17 mouse cellular contexts compared by ENCODE assay signal in genomic region chr2:17711216-17711615, GRCm38 (mm10). TPM values are rescaled to one million over a fixed set of nuclear protein-coding genes. Genes with fewer than 3 reads are reported as not detected.
DNase-seq lines count a peak whose midpoint lies in the region; TF ChIP-seq lines count a peak whose summit lies in the region.
"Had no signal": no experiment of that assay in that cellular context is flagged by ENCODE, and none has a peak within 500 bp of the region (broad histone marks: within the 10 kb centered on the region; RNA-seq: fewer than 3 reads in every experiment).

No protein-coding gene starts in this region.

- TF ChIP-seq CTCF in layer of hippocampus, adult 2 months (conservative IDR thresholded peaks at IDR 0.05): no peak

- no peak for DNase-seq in layer of hippocampus, adult 2 months (ENCODE audit: low spot score in 2 of 2)
- no peak for DNase-seq in layer of hippocampus, adult 8-10 months (ENCODE audit: low spot score in 2 of 2)
- DNase-seq in R1 (ENCODE audit: low read depth, low spot score): peak; percentile 54
- DNase-seq in adrenal gland, adult 2 months: no peak
- no peak for DNase-seq in cerebellum, postnatal 10 days
- DNase-seq: adrenal gland, postnatal 10 days; adrenal gland, postnatal 25 days; cerebellum, adult 11 months; cerebellum, adult 18-20 months; cerebellum, adult 8-10 months; cerebellum, adult 9-11 months; cerebellum, postnatal 25 days; forebrain, postnatal 0 days had no signal

- peak overlapping the region; percentile 86; the same call in 1 of the 2 replicates for H3K27ac ChIP-seq in layer of hippocampus, adult 2 months
- H3K27ac ChIP-seq: embryonic facial prominence, embryonic 10.5 days; embryonic facial prominence, embryonic 12.5 days; forebrain, embryonic 13.5 days; forebrain, embryonic 15.5 days had no signal

- H3K4me3 ChIP-seq in layer of hippocampus, adult 2 months: no peak overlapping the region
- H3K4me3 ChIP-seq: embryonic facial prominence, embryonic 10.5 days; embryonic facial prominence, embryonic 12.5 days; forebrain, embryonic 13.5 days; forebrain, embryonic 15.5 days had no signal

RNA-seq across cellular contexts. Expression of gene Nebl, which starts 20.0 kb away (rescaled TPM):
- total RNA-seq in layer of hippocampus, adult 2 months (2021): 100 to 1,000 TPM; 148 to 159 TPM
- 100 to 1,000 TPM; 128 to 142 (median 137) TPM for total RNA-seq in layer of hippocampus, adult 8-10 months (2022)
- 1 to 10 TPM; 7.3 to 7.4 TPM for total RNA-seq in adrenal gland, adult 2 months (2021)
- polyA plus RNA-seq in adrenal gland, adult 2 months (2012; rRNA removed): 4.8 and 5.8 TPM in 2 replicates

Comparison
In these comparisons a context has a peak if more than half of its experiments do, and no peak if none do; other contexts are left out.
1. RNA of gene Nebl, which starts 20.0 kb away (total RNA-seq): 148 to 159 TPM in layer of hippocampus, adult 2 months and 128 to 142 TPM in layer of hippocampus, adult 8-10 months; 7.3 to 7.4 TPM in adrenal gland, adult 2 months; every median in the first group is over 10 times any median in the second.